Mouse (Mus musculus): ENCODE measurements at regions not wholly inside any gene's neighbourhood (a gene's known extent, or its start where the extent isn't known, plus 50 kb on each side); places are given as distances from the start of the nearest gene placed in this dataset.

DNA sequence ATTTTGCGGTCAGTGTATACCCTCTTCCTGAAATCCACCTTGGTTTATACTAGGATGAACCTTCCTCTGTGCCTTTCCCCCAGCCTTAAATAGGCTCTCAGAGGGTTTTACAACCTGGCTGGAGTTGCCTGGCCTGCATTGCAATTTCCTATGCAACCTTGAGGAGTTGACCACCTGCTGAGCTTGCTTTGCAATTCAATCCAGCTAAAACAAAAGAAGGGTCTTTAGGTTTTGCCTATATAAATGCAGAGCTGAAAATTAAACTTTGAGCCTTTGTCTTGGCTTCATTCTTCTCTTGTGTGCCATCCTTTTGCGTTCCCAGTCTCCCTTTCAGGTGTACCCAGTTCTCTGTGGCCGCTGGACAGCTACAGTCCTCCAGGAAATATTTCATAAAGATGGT lies 53.0 kb upstream of the Phyhipl start:
- no peaks in the 10 kb centered on the region for H3K27me3 ChIP-seq (ENCODE audit: control insufficient read depth, insufficient read depth, low read length)
- TF ChIP-seq CTCF (IDR thresholded peaks at IDR 0.05; ENCODE audit: low read depth, low read length) (no peak), POLR2A (IDR thresholded peaks at IDR 0.05; ENCODE audit: extremely low read depth, insufficient read depth, low read length) (no peak)
- 56% methylated on average over 3 of the region's 3 CpGs for WGBS
- no peaks in the 10 kb centered on the region for H3K36me3 ChIP-seq (ENCODE audit: control insufficient read depth, insufficient read depth, low read length)
- no peaks in the 10 kb centered on the region for H3K79me2 ChIP-seq (ENCODE audit: control insufficient read depth, insufficient read depth, low read length)
- no peak for DNase-seq (ENCODE audit: extremely low read depth, low read depth, low spot score)
- no peak overlapping the region for H3K9ac ChIP-seq (ENCODE audit: low read depth, low read length)
- no peaks in the 10 kb centered on the region for H3K4me1 ChIP-seq (ENCODE audit: control insufficient read depth, insufficient read depth, low read length)
- no peak overlapping the region for H3K4me3 ChIP-seq (ENCODE audit: insufficient read depth, low read depth, low read length)
- H3K27ac ChIP-seq (replicated peaks; ENCODE audit: insufficient read depth, low read depth, low read length): no peak overlapping the region

All from liver, adult 2 months (tissue).